Mouse (Mus musculus): ENCODE results near the gene Ecm1.

DNA sequence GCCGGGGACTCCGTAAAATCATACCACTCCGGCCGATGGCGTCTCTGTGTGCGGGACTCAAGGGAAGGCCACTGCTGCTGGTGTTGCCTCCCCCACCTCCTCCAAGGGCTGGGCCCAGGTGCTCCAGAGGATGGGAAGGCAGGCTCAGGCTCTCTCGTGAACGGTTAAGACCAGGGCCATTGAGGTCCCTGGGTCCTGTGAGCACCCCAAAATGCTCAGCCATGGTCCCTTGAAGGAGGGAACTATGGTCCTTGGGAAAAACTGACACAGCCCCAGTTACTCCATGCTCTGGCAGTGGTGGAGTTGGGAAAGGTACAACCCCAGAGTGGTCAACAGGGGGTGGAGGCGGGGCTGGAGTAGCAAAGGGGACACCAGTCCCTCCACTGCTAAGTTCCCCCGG lies 24.4 kb upstream of the Ecm1 start:
- TF ChIP-seq CTCF (IDR thresholded peaks at IDR 0.05; ENCODE audit: low read depth) (no peak), EP300 (IDR thresholded peaks at IDR 0.05; ENCODE audit: low read depth) (no peak)

Data from heart, postnatal 0 days (tissue).